Comparison of ENCODE assay signal across 9 mouse cellular contexts in genomic region chr9:98428783-98429182, GRCm38 (mm10). TPM values are rescaled to one million over a fixed set of nuclear protein-coding genes. Genes with fewer than 3 reads are reported as not detected.
DNase-seq lines count a peak whose midpoint lies in the region; ATAC-seq lines count a peak whose summit lies in the region.
"Had no signal": no experiment of that assay in that cellular context is flagged by ENCODE, and none has a peak within 500 bp of the region (broad histone marks: within the 10 kb centered on the region; RNA-seq: fewer than 3 reads in every experiment).

No protein-coding gene starts in this region.

- H3K4me2 ChIP-seq in forebrain, embryonic 16.5 days (ENCODE audit: low read length) = peak overlapping the region; percentile 4; the same call in 1 of the 2 replicates
- no peak overlapping the region for H3K4me2 ChIP-seq in forebrain, embryonic 14.5 days (ENCODE audit: low read length)
- H3K4me2 ChIP-seq in embryonic facial prominence, embryonic 14.5 days (ENCODE audit: low read depth, low read length) = peak overlapping the region; percentile 26

- H3K27me3 ChIP-seq in forebrain, embryonic 16.5 days (replicated peaks; ENCODE audit: control insufficient read depth, insufficient read depth, low read length) = peaks cover 7% of the 10 kb centered on the region
- no peaks in the 10 kb centered on the region for H3K27me3 ChIP-seq in forebrain, embryonic 14.5 days (replicated peaks; ENCODE audit: control insufficient read depth, insufficient read depth, low read length)
- H3K27me3 ChIP-seq in embryonic facial prominence, embryonic 14.5 days (replicated peaks; ENCODE audit: control insufficient read depth, insufficient read depth, low read length) = no peaks in the 10 kb centered on the region

- 59% methylated on average over 8 of the region's 8 CpGs for WGBS in forebrain, embryonic 16.5 days
- WGBS in forebrain, embryonic 14.5 days = 69% methylated on average over 8 of the region's 8 CpGs
- WGBS in embryonic facial prominence, embryonic 14.5 days = 56% methylated on average over 8 of the region's 8 CpGs

- peaks cover 36% of the 10 kb centered on the region for H3K4me1 ChIP-seq in forebrain, embryonic 16.5 days (replicated peaks; ENCODE audit: control insufficient read depth, insufficient read depth, low read length)
- H3K4me1 ChIP-seq in forebrain, embryonic 14.5 days (ENCODE audit: control insufficient read depth, insufficient read depth, low read length) = peaks cover 27% of the 10 kb centered on the region
- peaks cover 46% of the 10 kb centered on the region for H3K4me1 ChIP-seq in embryonic facial prominence, embryonic 14.5 days (ENCODE audit: control insufficient read depth, insufficient read depth, low read length)

- no peak for ATAC-seq in forebrain, embryonic 16.5 days
- ATAC-seq in forebrain, embryonic 14.5 days = no peak
- no peak for ATAC-seq in embryonic facial prominence, embryonic 14.5 days (ENCODE audit: low read depth)
- ATAC-seq in cerebellum, adult (ENCODE audit: insufficient number of reproducible peaks, low FRiP score, low TSS enrichment) = no peak

- no peak overlapping the region for H3K9ac ChIP-seq in forebrain, embryonic 16.5 days (replicated peaks; ENCODE audit: low read depth, low read length)
- H3K9ac ChIP-seq in forebrain, embryonic 14.5 days (ENCODE audit: low read length) = no peak overlapping the region
- H3K9ac ChIP-seq in embryonic facial prominence, embryonic 14.5 days (ENCODE audit: low read depth, low read length) = no peak overlapping the region

- no peak overlapping the region for H3K27ac ChIP-seq in forebrain, embryonic 16.5 days (ENCODE audit: low read length)
- H3K27ac ChIP-seq in forebrain, embryonic 14.5 days (ENCODE audit: low read depth, low read length) = no peak overlapping the region
- H3K27ac ChIP-seq in embryonic facial prominence, embryonic 14.5 days (replicated peaks; ENCODE audit: low read depth, low read length) = peak overlapping the region; percentile 35; the same call in 1 of the 2 replicates

- no peak for DNase-seq in forebrain, embryonic 14.5 days (ENCODE audit: low spot score)
- DNase-seq in embryonic facial prominence, embryonic 14.5 days (ENCODE audit: low spot score) = peak; percentile 76
- peak; percentile 65 for DNase-seq in heart, postnatal 4 days
- DNase-seq in lung, postnatal 14 days = peak; percentile 61
- no peak for DNase-seq in layer of hippocampus, adult 9-11 months
- no peak for DNase-seq in frontal cortex, adult 2 months (ENCODE audit: extremely low spot score in 1 of 2, low spot score in 1 of 2)

- no peaks in the 10 kb centered on the region for H3K9me3 ChIP-seq in forebrain, embryonic 16.5 days (ENCODE audit: control insufficient read depth, low read length)
- H3K9me3 ChIP-seq in forebrain, embryonic 14.5 days (replicated peaks; ENCODE audit: control insufficient read depth, low read length) = no peaks in the 10 kb centered on the region
- H3K9me3 ChIP-seq in embryonic facial prominence, embryonic 14.5 days (ENCODE audit: control insufficient read depth, low read length) = no peaks in the 10 kb centered on the region

- no peaks in the 10 kb centered on the region for H3K36me3 ChIP-seq in forebrain, embryonic 16.5 days (ENCODE audit: control insufficient read depth, insufficient read depth)
- H3K36me3 ChIP-seq in forebrain, embryonic 14.5 days (ENCODE audit: control insufficient read depth, insufficient read depth, low read length) = no peaks in the 10 kb centered on the region
- no peaks in the 10 kb centered on the region for H3K36me3 ChIP-seq in embryonic facial prominence, embryonic 14.5 days (ENCODE audit: control insufficient read depth, insufficient read depth, low read length)

- H3K4me3 ChIP-seq in forebrain, embryonic 16.5 days (replicated peaks; ENCODE audit: low read length) = no peak overlapping the region
- H3K4me3 ChIP-seq in forebrain, embryonic 14.5 days (ENCODE audit: low read depth, low read length) = no peak overlapping the region
- no peak overlapping the region for H3K4me3 ChIP-seq in embryonic facial prominence, embryonic 14.5 days (ENCODE audit: low read depth, low read length)

RNA-seq across cellular contexts. Expression of gene Rbp1, which starts 6.0 kb away (rescaled TPM):
- polyA plus RNA-seq in forebrain, embryonic 16.5 days (2015; fragmentation: Nextera tagmentation; extraction: Ambion mirVana) = 37.3 and 40.7 TPM in 2 replicates
- 63.2 and 66.1 TPM in 2 replicates for polyA plus RNA-seq in forebrain, embryonic 14.5 days (2014; fragmentation: Nextera tagmentation; extraction: Ambion mirVana)
- 60.5 and 64.8 TPM in 2 replicates for polyA plus RNA-seq in embryonic facial prominence, embryonic 14.5 days (2014; fragmentation: Nextera tagmentation; extraction: Ambion mirVana)
- 10 to 100 TPM; 22.3 to 23.2 TPM for total RNA-seq in heart, postnatal 4 days (2021)
- 20.5 and 22.1 TPM in 2 replicates for polyA plus RNA-seq in frontal cortex, adult 2 months (2012; rRNA removed)

RNA-seq across cellular contexts. Expression of gene Rbp2, which starts 57.1 kb away (rescaled TPM):
- not detected in 2 replicates for polyA plus RNA-seq in forebrain, embryonic 16.5 days (2015; fragmentation: Nextera tagmentation; extraction: Ambion mirVana)
- polyA plus RNA-seq in forebrain, embryonic 14.5 days (2014; fragmentation: Nextera tagmentation; extraction: Ambion mirVana) = 0.37 and 0.47 TPM in 2 replicates
- 2.4 and 3.7 TPM in 2 replicates for polyA plus RNA-seq in embryonic facial prominence, embryonic 14.5 days (2014; fragmentation: Nextera tagmentation; extraction: Ambion mirVana)
- total RNA-seq in heart, postnatal 4 days (2021) = not detected
- polyA plus RNA-seq in frontal cortex, adult 2 months (2012; rRNA removed) = 0.21 TPM in 1 of 2 replicates, not detected in the other
- total RNA-seq: adrenal gland, postnatal 36 days had no signal

Comparison
In these comparisons a context has a peak if more than half of its experiments do, and no peak if none do; other contexts are left out.
1. DNase-seq: peak in embryonic facial prominence, embryonic 14.5 days (single experiment), heart, postnatal 4 days (single experiment) and lung, postnatal 14 days (single experiment); none in forebrain, embryonic 14.5 days (single experiment), layer of hippocampus, adult 9-11 months (single experiment) and frontal cortex, adult 2 months (0 of 2).